Mouse (Mus musculus): ENCODE data around the gene Stxbp4. TPM values are rescaled to one million over a fixed set of nuclear protein-coding genes. Genes with fewer than 3 reads are reported as not detected.

Gene Stxbp4
- total RNA-seq, 2 experiments from 2014 or later, result 7.3 TPM

DNA sequence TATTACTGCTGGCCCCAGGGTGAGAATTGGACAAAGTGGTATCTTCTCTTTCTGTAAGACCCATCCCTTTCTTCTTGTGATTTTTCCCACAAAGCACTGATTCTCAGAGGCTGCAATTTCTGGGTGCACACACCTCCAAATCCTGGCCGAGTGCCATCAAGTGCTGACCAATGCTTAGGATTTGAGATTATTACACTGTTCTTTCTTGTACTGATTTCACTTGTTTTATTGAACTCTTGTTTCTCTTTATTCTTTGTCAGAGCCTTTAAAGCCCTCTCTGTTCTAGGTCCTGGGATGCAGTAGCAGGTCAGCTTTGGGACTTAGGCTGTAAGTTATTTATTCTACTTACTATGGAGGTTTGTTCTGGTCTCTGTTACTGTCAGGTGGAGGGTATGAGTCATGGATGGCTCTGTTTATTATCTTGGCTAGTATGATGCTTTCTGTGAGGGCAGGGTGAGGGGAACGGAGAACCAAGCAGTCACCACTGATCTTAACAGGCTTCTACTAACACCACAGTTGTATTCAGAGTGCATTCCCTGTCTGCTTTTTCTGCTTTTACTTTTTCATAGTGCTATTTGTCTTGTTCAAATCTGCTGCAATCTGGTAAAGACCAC lies 67.1 kb downstream of the Stxbp4 start:
- DNase-seq (ENCODE audit: low spot score in 2 of 2), result no peak

- no peak for DNase-seq (ENCODE audit: low spot score in 2 of 2)
Observed at GRCm38 (mm10) chr11:90558359-90559047, 79.4 kb downstream of the Stxbp4 start.

DNA sequence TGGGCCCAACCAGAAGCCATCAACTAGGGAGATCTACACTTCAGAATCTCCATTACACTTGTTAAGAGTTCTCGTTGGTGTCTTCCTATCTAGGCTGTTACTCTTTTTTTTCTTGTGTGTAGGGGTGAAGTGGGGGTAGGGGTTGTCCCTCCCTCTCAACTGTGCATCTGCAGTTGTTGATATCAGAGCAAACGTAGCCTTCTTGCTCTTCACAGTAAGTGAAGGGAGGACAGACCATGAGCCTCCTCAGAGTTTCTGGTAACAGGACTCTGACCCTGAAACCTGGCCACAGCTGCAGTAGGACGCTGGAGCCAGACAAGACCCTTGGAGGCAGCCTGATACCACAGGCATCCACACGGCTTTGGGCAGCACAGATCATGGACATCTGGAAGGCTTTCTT lies 81.4 kb downstream of the Stxbp4 start:
- no peak for DNase-seq (ENCODE audit: low spot score in 2 of 2)

GRCm38 (mm10) chr11:90553963-90554362 lies 83.9 kb downstream of the Stxbp4 start:
- DNase-seq (ENCODE audit: low spot score in 2 of 2), result no peak

DNA sequence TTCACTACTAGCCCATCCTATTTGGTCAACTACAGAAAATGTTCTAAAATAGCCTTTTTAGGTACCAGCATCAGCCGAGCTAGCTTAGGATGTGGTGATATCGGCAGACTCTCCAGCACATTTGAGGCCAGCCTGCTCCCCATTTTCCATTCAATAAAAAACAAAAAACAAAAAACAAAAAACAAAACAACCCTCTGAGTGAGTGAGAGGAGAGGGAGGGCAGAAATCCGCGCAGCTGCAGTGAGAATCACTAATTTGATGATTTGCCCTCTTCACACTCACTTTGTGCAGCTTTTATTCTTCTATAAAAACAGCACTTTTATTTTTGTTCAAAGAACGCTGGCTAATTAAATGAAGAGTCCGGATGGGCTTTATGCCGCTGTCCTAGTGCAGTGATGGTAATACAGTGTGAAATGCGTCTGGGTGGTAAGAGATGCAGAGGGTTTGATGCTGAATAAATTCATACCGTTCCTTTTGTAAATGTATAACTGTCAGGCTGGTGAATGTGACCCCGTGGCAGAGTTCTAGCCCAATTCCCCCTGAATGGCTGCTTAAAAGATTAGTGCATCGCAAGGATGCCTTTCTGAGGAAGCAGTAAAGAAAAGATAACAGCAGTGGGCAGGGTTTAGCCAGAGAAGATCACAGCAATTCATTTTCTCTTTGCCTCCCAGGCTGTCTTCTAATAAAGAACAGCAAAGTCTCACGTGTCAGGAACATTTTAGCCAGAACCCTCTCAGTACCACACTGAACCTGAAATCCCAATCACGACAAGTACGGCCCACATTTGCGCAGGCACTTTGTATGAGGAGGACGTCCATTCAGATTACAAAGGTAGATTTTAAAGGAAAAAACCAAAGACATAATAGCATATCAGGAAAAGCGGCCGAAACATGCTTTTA lies 85.3 kb downstream of the Stxbp4 start:
- no peak for DNase-seq (ENCODE audit: low spot score in 2 of 2)

DNA sequence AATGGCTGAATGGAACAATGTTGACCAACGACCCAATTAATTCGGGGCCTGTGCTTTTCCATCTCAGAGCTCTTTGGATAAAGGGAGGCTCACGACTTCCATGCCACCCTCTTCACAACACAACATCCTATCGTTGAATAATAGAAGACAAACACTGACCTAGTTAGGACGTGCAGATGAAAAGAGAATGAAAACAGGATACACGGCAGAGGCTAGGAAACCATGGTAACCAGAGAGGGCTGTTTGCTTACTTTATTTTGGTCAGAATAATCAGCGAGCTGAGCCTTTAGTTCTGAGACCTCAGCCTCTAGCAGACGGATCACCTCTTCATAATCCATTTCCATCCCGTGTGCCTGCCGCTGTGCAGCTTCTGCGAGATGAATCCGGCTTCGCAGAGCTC lies 89.3 kb downstream of the Stxbp4 start:
- no peak for DNase-seq (ENCODE audit: low spot score in 2 of 2)

DNA sequence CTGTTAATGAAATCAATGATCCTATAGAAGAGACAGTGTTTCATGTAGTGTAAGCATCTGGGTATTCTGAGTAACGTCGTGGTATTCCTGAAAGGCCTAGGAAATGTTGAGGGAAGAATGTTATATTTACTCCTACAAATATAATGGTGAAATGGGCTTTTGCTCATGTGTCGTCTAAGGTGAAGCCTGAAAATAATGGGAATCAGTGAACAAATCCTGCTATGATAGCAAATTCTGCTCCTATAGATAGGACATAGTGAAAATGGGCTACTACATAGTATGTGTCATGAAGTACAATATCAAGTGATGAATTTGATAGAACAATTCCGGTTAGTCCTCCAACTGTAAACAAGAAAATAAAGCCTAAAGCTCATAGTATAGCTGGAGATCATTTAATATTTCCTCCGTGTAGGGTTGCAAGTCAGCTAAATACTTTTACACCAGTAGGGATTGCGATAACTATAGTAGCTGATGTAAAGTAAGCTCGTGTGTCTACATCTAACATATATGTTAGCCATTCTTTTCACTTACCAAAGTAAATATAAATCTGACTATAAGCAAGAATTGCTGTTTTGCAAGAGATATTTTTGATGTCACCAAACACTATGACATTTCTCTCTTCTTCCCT lies 99.1 kb downstream of the Stxbp4 start:
- no peak for DNase-seq (ENCODE audit: low spot score in 2 of 2)

- DNase-seq (ENCODE audit: low spot score in 2 of 2), result no peak
Observed at GRCm38 (mm10) chr11:90525311-90525710, 112.6 kb downstream of the Stxbp4 start.

DNA sequence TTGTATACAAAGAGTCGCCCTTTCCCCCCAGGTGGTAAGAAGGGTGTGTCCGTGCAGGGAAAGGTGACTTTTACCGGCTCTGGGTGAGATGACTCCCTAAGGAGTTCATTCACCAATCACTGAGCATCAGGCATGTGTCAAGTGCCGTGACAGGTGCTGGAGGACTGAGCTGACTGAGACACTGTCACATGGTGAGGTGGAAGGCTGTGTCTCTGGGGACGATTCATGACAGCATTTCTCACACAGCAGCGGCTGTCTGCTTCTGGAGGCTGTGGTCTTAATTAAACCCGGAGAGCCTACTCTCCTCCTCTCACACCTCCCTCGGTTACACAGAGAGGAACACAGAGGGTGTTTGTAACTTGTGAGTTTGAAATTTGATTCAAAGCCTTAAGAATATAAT lies 116.8 kb downstream of the Stxbp4 start:
- DNase-seq (ENCODE audit: low spot score in 2 of 2), result no peak

DNA sequence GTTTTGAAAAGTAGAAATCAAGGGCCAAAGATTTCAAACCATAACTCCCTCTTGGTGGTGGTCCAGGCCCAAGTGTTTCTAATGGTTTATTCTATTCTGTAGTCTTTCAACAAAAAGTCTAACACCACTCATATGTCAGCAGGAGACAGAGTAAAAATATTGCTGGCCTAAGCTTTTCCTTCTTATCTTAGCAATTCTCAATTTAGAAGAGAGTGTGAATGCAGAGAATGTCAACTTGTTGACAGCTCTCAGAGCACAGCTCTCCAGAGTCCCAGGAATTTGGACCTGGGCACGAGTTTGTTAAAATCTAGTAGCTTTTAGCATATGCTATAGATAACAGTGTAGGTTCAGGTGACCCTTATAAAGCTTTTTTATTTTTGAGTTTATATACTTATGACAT lies 120.1 kb downstream of the Stxbp4 start:
- no peak for DNase-seq (ENCODE audit: low spot score in 2 of 2)

DNA sequence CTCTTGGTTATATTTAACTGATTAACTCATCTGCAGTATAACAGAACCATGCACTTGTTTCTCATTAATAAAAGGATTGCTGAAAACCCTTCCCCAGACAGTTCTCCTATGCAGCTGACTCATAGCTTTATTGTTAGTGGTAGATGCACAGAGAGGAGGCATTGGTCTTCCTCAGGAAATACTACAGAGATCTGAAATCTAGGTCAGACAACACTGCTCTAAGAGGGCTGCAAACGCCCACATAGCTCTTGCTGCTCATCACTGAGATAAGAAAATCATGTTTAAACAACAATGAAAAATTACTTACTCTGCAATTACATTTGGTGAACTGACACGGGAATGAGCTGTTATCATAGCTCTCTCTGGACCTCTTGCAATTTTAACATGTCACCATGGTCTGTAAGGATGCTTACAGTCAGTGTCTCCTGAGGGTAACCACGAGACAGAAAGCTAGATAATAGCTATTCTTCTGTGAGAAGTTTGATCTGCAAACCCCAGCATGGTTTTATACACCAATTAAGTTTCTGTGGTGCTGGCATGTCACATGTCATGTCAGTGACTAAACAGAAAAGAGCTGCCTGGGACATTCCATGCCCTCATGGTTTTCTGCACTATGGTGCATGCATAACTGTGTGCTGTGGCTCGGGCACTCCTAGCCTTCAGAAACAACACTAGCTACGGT lies 125.2 kb downstream of the Stxbp4 start:
- DNase-seq (ENCODE audit: low spot score in 2 of 2), result no peak

DNA sequence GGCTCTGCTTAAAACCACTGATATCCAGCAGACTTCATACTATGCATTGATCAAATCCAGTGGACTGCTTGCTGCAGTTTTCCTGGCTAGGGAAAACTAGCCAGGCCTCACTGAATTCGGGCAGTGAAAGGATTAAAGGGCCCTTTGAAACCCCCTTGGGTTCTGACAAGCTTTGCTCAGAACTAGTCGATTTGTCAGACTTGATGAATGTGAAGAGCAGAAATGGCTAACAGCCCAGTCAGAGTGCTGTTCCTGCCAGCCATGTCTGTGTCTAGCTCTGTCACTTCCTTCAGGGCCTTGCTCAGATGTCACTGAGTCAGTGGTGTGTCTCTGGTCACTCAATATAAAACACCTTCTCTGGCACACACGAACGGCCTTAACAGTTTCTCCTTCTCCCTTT lies 136.0 kb downstream of the Stxbp4 start:
- no peak for DNase-seq (ENCODE audit: low spot score in 2 of 2)

DNA sequence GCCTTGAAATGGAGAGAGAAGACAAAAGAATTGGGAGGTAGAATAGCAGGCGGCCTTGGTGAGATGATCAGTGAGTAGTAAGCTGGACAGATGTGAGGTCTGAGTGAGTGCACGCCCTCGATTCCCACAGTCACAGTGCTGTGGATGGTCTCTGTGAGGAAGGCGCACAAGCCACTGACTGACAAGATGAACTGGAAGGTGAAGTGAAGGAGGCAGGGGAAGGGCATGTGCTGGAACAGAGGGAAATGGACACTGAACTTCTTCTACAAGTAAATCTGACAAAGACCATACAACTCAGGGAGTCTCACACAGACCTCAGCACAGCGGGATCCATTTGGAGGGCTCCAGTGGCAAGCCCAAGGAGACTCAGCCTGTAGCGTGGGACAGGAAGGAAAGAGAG lies 138.0 kb downstream of the Stxbp4 start:
- DNase-seq (ENCODE audit: low spot score in 2 of 2), result no peak

GRCm38 (mm10) chr11:90498461-90498860 lies 139.4 kb downstream of the Stxbp4 start:
- no peak for DNase-seq (ENCODE audit: low spot score in 2 of 2)

- no peak for DNase-seq (ENCODE audit: low spot score in 2 of 2)
Observed at GRCm38 (mm10) chr11:90494981-90495380, 142.9 kb downstream of the Stxbp4 start.

- DNase-seq (ENCODE audit: low spot score in 2 of 2), result no peak
Observed at GRCm38 (mm10) chr11:90492511-90492910, 145.4 kb downstream of the Stxbp4 start.

GRCm38 (mm10) chr11:90489166-90489565 lies 148.7 kb downstream of the Stxbp4 start:
- no peak for DNase-seq (ENCODE audit: low spot score in 2 of 2)

GRCm38 (mm10) chr11:90487686-90488085 lies 150.2 kb downstream of the Stxbp4 start:
- no peak for DNase-seq (ENCODE audit: low spot score in 2 of 2)

DNA sequence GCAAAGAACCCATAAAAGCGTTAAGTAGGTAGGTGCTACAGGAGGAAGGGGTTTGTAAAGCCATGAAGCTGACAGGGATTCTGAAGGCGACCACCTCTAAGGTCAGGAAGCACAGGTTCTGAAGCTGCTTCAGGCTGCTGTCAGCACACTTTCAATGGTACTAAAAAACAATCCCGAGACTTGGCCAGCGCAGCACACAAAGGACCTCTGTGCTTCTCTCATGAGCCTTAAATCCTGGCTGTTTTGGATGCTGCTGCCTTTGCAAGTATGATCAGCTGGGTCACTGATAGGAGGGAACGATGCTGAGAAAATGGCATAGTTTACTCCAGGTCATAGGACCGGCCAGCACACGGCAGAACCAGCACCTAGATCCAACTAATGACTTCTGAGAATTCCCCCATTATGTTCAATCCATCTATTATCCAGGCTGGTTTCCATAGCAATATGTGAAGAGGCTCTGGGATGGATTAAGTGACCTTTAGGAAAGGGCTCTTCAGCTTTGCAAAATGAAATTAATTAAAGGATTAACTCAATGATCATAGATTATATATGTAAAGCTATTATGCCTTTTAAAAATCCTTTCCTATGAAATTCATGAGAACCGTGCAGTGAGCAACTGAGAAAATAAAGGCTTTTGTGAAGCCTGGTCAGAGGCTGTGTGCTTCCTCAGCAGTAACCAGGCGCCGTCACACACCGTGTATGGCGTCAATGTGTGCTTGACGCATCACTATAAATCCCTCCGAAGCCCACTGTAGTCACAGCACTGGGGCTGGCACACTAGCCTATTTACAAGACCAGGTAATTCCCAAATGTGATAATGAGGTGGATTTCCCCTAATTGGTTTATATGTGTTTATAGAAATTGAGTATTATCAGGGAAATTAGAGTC lies 152.9 kb downstream of the Stxbp4 start:
- no peak for DNase-seq (ENCODE audit: low spot score in 2 of 2)

DNA sequence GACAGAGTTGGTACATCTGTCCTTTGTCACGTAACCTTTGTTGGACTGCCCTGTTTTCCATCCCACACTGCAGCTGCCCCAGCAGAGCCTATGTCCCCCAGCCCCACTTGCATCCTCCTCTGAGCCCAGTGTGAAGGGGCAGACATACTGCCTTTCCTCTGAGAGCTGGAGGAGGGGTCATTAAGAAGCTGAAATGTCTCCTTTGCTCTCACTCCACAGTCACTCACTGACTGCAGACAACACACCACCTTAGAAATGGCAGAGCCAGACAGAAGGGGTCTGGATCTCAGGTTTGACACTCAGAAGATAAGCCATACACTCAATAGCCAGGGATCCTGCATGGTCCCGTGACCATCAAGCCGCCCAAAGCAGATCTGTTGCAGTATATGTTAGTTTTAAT lies 154.1 kb downstream of the Stxbp4 start:
- no peak for DNase-seq (ENCODE audit: low spot score in 2 of 2)
